Mouse (Mus musculus): Measurements from ENCODE around the gene Iqch. TPM values are rescaled to one million over a fixed set of nuclear protein-coding genes. Genes with fewer than 3 reads are reported as not detected.
A peak's percentile ranks its signal among the peaks of the same experiment; 100 is the strongest.

The Iqch gene
- polyA plus RNA-seq, 1 experiment from 2014 or later: 0.22 TPM

DNA sequence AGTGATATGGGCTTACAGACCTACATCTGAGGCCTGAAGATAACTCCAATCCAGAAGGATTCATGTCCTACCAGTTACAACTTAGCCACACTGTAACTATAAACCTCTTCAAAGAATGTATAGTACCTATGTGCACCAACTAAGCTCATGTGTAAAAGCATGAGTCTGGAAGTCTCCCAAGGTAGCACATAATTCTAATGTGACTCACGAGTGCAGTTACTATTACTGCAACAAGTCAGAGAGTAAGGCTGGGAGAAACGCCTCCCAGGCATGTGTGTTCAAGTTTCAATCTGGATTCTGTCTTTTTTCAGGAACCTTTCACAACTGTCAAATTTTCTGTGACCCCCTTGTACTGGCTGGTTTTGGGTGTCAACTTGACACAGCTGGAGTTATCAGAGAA, 22.2 kb downstream of the Iqch start:
- H3K4me3 ChIP-seq: no peak overlapping the region
- H3K9ac ChIP-seq: no peak overlapping the region
- H3K9me3 ChIP-seq: no peaks in the 10 kb centered on the region
- H3K36me3 ChIP-seq: no peaks in the 10 kb centered on the region
- no peak for ATAC-seq (ENCODE audit: low FRiP score, low read depth)
- H3K27me3 ChIP-seq: no peaks in the 10 kb centered on the region
- no peaks in the 10 kb centered on the region for H3K4me1 ChIP-seq (replicated peaks)
- H3K4me2 ChIP-seq: no peak overlapping the region
- no peak overlapping the region for H3K27ac ChIP-seq (replicated peaks)
- 84% methylated on average over 2 of the region's 2 CpGs for WGBS

- no peak for ATAC-seq (ENCODE audit: low FRiP score, low read depth)
- Histone ChIP-seq H3K27ac (replicated peaks) (no peak overlapping the region), H3K4me1 (replicated peaks) (no peaks in the 10 kb centered on the region), H3K4me2 (no peak overlapping the region), H3K9me3 (no peaks in the 10 kb centered on the region), H3K36me3 (no peaks in the 10 kb centered on the region), H3K27me3 (no peaks in the 10 kb centered on the region), H3K4me3 (no peak overlapping the region), H3K9ac (no peak overlapping the region)
- WGBS: 81% methylated on average over 5 of the region's 5 CpGs
Observed at GRCm38 (mm10) chr9:63579644-63580043, 22.6 kb downstream of the Iqch start.

DNA sequence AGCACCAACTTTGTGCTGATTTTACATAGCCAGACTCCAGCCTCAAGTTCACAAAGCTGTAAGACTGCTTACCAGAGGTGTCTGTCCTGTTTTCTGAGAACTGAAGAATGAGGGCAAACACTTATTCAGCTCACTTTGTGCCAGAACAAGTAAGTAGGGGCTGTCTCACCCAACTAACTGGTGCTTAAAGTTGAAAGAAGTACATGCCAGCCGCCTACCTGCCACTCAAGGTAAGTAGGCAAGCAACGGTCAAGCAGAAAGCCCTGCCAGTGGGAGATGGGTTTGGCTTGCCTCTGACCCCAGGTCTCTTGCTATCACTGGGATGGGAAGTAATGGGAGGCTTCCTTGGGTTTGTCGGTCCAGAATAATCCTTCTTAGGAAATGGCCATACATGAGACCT, 24.8 kb downstream of the Iqch start:
- ATAC-seq (ENCODE audit: low FRiP score, low read depth): no peak
- Histone ChIP-seq H3K9me3 (no peaks in the 10 kb centered on the region), H3K4me3 (no peak overlapping the region), H3K27me3 (no peaks in the 10 kb centered on the region), H3K36me3 (no peaks in the 10 kb centered on the region), H3K4me2 (no peak overlapping the region), H3K27ac (replicated peaks) (no peak overlapping the region), H3K9ac (no peak overlapping the region), H3K4me1 (replicated peaks) (no peaks in the 10 kb centered on the region)
- WGBS: 91% methylated on average over 3 of the region's 3 CpGs

DNA sequence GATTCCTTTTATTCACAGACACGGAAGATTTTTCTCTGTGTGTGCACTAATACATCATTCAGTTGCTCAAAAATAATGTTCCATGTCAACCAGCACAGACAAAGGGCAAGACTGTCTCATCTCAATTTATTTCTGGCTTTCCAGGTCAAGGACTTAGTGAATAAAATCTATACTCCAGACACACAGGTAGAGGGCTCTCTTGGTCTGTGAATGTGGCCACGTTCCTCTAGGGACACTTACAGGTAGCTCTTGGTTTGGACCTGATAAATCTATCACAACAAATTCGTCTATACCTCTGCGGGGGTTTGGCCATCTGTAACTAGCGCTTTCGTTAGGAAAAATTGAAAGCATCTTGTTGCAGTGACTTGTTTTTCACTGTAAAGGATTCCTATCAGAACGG, 29.4 kb downstream of the Iqch start:
- H3K9me3 ChIP-seq: no peaks in the 10 kb centered on the region
- ATAC-seq (ENCODE audit: low FRiP score, low read depth): no peak
- no peak overlapping the region for H3K4me2 ChIP-seq
- no peak overlapping the region for H3K4me3 ChIP-seq
- H3K9ac ChIP-seq: no peak overlapping the region
- H3K27ac ChIP-seq (replicated peaks): no peak overlapping the region
- no peaks in the 10 kb centered on the region for H3K36me3 ChIP-seq
- 72% methylated on average over 7 of the region's 7 CpGs for WGBS
- peaks cover 20% of the 10 kb centered on the region for H3K4me1 ChIP-seq (replicated peaks)
- no peaks in the 10 kb centered on the region for H3K27me3 ChIP-seq

- H3K9ac ChIP-seq: no peak overlapping the region
- H3K4me1 ChIP-seq (replicated peaks): peaks cover 20% of the 10 kb centered on the region
- H3K36me3 ChIP-seq: no peaks in the 10 kb centered on the region
- H3K27me3 ChIP-seq: no peaks in the 10 kb centered on the region
- H3K4me3 ChIP-seq: no peak overlapping the region
- no peak overlapping the region for H3K27ac ChIP-seq (replicated peaks)
- H3K4me2 ChIP-seq: no peak overlapping the region
- 37% methylated on average over 6 of the region's 6 CpGs for WGBS
- no peaks in the 10 kb centered on the region for H3K9me3 ChIP-seq
- ATAC-seq (ENCODE audit: low FRiP score, low read depth): no peak
Observed at GRCm38 (mm10) chr9:63571895-63572294, 30.4 kb downstream of the Iqch start.

- Histone ChIP-seq H3K9ac (no peak overlapping the region), H3K9me3 (no peaks in the 10 kb centered on the region), H3K27me3 (no peaks in the 10 kb centered on the region), H3K4me1 (replicated peaks) (peaks cover 20% of the 10 kb centered on the region), H3K27ac (replicated peaks) (no peak overlapping the region), H3K36me3 (no peaks in the 10 kb centered on the region), H3K4me2 (0 out of 2 replicates have a peak overlapping the region, but pooled peaks have one; percentile 1), H3K4me3 (no peak overlapping the region)
- peak; percentile 27; the same call in 1 of the 2 replicates for ATAC-seq (ENCODE audit: low FRiP score, low read depth)
- 13% methylated on average over 8 of the region's 8 CpGs for WGBS
Observed at GRCm38 (mm10) chr9:63568808-63569207, 33.5 kb downstream of the Iqch start.

GRCm38 (mm10) chr9:63568314-63568713, 34.0 kb downstream of the Iqch start:
- no peak overlapping the region for H3K4me2 ChIP-seq

DNA sequence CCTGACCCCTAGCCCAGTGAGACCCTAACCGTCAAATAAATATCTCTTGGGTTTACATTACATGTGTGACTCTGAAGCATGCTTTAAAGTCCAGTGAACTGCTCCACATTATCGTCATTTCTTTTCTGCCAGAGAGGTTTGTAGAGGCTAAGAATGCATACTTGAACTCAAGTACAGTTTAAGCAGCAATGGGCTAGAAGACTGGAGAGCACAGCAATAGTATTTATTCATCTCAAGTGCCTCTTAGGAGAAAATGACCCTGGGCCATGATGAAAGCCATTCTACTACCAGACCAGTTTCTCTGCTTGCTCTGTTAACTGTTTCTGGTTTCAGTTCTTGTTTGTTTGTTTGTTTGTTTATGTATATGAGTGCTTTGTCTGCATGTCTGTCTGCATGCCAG, 38.9 kb downstream of the Iqch start:
- no peak overlapping the region for H3K27ac ChIP-seq (replicated peaks)
- H3K4me3 ChIP-seq: no peak overlapping the region
- peaks cover 9% of the 10 kb centered on the region; the same call in 1 of the 2 replicates for H3K4me1 ChIP-seq (replicated peaks)
- H3K27me3 ChIP-seq: no peaks in the 10 kb centered on the region
- H3K9me3 ChIP-seq: no peaks in the 10 kb centered on the region
- ATAC-seq (ENCODE audit: low FRiP score, low read depth): no peak
- no peak overlapping the region for H3K4me2 ChIP-seq
- 85% methylated on average over 2 of the region's 2 CpGs for WGBS
- H3K36me3 ChIP-seq: no peaks in the 10 kb centered on the region
- no peak overlapping the region for H3K9ac ChIP-seq

More at GRCm38 (mm10) chr9:63568314-63568713, 34.0 kb downstream of the Iqch start:
- Histone ChIP-seq H3K27me3 (no peaks in the 10 kb centered on the region), H3K36me3 (no peaks in the 10 kb centered on the region), H3K4me3 (no peak overlapping the region), H3K9me3 (no peaks in the 10 kb centered on the region), H3K9ac (no peak overlapping the region), H3K4me1 (replicated peaks) (peaks cover 20% of the 10 kb centered on the region), H3K27ac (replicated peaks) (no peak overlapping the region)
- ATAC-seq (ENCODE audit: low FRiP score, low read depth): no peak
- 59% methylated on average over 6 of the region's 6 CpGs for WGBS

GRCm38 (mm10) chr9:63561931-63562330, 40.4 kb downstream of the Iqch start:
- no peak for ATAC-seq (ENCODE audit: low FRiP score, low read depth)
- H3K27me3 ChIP-seq: no peaks in the 10 kb centered on the region
- no peaks in the 10 kb centered on the region for H3K36me3 ChIP-seq

GRCm38 (mm10) chr9:63556933-63557332, 45.4 kb downstream of the Iqch start:
- no peaks in the 10 kb centered on the region for H3K27me3 ChIP-seq
- H3K9ac ChIP-seq: no peak overlapping the region
- H3K4me2 ChIP-seq: no peak overlapping the region
- no peak overlapping the region for H3K27ac ChIP-seq (replicated peaks)
- no peak overlapping the region for H3K4me3 ChIP-seq
- peaks cover 2% of the 10 kb centered on the region; the same call in 1 of the 2 replicates for H3K4me1 ChIP-seq (replicated peaks)
- H3K36me3 ChIP-seq: no peaks in the 10 kb centered on the region
- ATAC-seq (ENCODE audit: low FRiP score, low read depth): no peak
- H3K9me3 ChIP-seq: no peaks in the 10 kb centered on the region
- WGBS: 74% methylated on average over 8 of the region's 8 CpGs

More at GRCm38 (mm10) chr9:63561931-63562330, 40.4 kb downstream of the Iqch start:
- no peak overlapping the region for H3K4me3 ChIP-seq
- H3K4me2 ChIP-seq: no peak overlapping the region
- H3K9ac ChIP-seq: no peak overlapping the region
- H3K27ac ChIP-seq (replicated peaks): no peak overlapping the region
- WGBS: 58% methylated on average over 8 of the region's 8 CpGs
- H3K9me3 ChIP-seq: no peaks in the 10 kb centered on the region
- H3K4me1 ChIP-seq (replicated peaks): peaks cover 6% of the 10 kb centered on the region; the same call in 1 of the 2 replicates

DNA sequence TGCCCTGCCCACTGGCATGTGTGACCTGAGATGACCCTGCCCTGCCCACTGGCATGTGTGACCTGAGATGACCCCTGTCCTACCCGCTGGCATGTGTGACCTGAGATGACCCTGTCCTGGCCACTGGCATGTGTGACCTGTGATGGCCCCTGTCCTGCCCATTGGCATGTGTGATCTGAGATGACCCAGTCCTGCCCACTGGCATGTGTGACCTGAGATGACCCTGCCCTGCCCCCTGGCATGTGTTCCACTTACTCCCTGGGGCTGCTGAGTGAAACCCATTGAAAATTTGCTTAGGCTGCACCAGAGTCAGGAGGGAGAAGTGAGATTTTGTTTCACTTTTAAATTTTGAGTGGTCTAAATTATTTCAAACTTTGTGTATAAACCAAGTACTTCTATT, 46.0 kb downstream of the Iqch start:
- H3K36me3 ChIP-seq: no peaks in the 10 kb centered on the region
- ATAC-seq (ENCODE audit: low FRiP score, low read depth): no peak
- H3K4me1 ChIP-seq (replicated peaks): no peaks in the 10 kb centered on the region
- no peak overlapping the region for H3K27ac ChIP-seq (replicated peaks)
- 81% methylated on average over 1 of the region's 1 CpGs for WGBS
- H3K9me3 ChIP-seq: no peaks in the 10 kb centered on the region
- no peak overlapping the region for H3K4me2 ChIP-seq
- H3K4me3 ChIP-seq: no peak overlapping the region
- H3K27me3 ChIP-seq: no peaks in the 10 kb centered on the region
- H3K9ac ChIP-seq: no peak overlapping the region

DNA sequence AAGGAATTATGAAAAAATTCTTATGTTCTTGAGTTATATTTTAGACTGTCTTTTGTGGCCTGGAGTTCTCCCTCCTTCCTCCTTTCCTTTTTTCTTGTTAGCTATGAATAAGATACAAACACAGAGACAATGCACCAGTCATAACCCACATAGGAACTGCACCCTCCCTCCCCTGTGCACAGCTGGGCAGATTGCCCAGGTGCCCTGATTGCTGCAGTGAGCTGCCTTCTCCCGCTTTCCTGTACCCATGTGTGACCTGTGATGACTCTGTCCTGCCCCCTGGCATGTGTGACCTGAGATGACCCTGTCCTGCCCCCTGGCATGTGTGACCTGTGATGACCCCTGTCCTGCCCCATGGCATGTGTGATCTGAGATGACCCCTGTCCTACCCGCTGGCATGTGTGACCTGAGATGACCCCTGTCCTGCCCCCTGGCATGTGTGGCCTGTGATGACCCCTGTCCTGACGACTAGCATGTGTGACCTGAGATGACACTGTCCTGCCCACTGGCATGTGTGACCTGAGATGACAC, 46.8 kb downstream of the Iqch start:
- H3K9ac ChIP-seq: no peak overlapping the region
- no peak overlapping the region for H3K4me2 ChIP-seq
- no peaks in the 10 kb centered on the region for H3K36me3 ChIP-seq
- ATAC-seq (ENCODE audit: low FRiP score, low read depth): no peak
- 61% methylated on average over 3 of the region's 3 CpGs for WGBS
- no peaks in the 10 kb centered on the region for H3K27me3 ChIP-seq
- no peaks in the 10 kb centered on the region for H3K4me1 ChIP-seq (replicated peaks)
- H3K9me3 ChIP-seq: no peaks in the 10 kb centered on the region
- H3K27ac ChIP-seq (replicated peaks): no peak overlapping the region
- H3K4me3 ChIP-seq: no peak overlapping the region

- ATAC-seq (ENCODE audit: low FRiP score, low read depth): no peak
- H3K4me2 ChIP-seq: no peak overlapping the region
- no peaks in the 10 kb centered on the region for H3K9me3 ChIP-seq
- peaks cover 6% of the 10 kb centered on the region; the same call in 1 of the 2 replicates for H3K27me3 ChIP-seq
- no peak overlapping the region for H3K9ac ChIP-seq
- whole genome bisulfite sequencing: 79% methylated on average over 3 of the region's 3 CpGs
- no peaks in the 10 kb centered on the region for H3K4me1 ChIP-seq (replicated peaks)
- H3K27ac ChIP-seq (replicated peaks): no peak overlapping the region
- no peak overlapping the region for H3K4me3 ChIP-seq
- H3K36me3 ChIP-seq: no peaks in the 10 kb centered on the region
Observed at GRCm38 (mm10) chr9:63553628-63554027, 48.7 kb downstream of the Iqch start.
